Mouse (Mus musculus): ENCODE measurements around the gene Zc3h7b. TPM values are rescaled to one million over a fixed set of nuclear protein-coding genes. Genes with fewer than 3 reads are reported as not detected.
A peak's percentile ranks its signal among the peaks of the same experiment; 100 is the strongest.

Gene Zc3h7b
- polyA plus RNA-seq, 1 experiment from 2014 or later: 49.9 TPM

DNA sequence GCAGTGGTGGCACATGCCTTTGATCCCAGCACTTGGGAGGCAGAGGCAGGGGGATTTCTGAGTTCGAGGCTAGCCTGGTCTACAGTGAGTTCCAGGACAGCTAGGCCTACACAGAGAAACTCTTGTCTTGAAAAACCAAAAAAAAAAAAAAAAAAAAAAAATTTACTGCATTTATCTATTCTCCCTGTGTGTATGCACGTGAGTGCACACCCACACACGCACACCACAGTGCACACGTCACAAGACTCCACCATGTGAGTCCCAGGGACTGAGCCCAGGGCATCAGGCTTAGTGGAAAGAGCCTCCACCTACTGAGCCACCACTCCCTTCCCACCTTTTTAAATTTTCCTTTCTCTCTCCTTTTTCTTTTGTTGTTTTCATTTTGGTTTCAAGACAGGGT lies 85.7 kb downstream of the Zc3h7b start:
- no peaks in the 10 kb centered on the region for H3K27me3 ChIP-seq (replicated peaks; ENCODE audit: control insufficient read depth, insufficient read depth, low read length)
- no peak for DNase-seq (ENCODE audit: low spot score)
- H3K9ac ChIP-seq (ENCODE audit: low read length): no peak overlapping the region
- no peak for ATAC-seq
- peaks cover 23% of the 10 kb centered on the region for H3K36me3 ChIP-seq (ENCODE audit: control insufficient read depth, insufficient read depth, low read length)
- no peaks in the 10 kb centered on the region for H3K4me1 ChIP-seq (ENCODE audit: control insufficient read depth, insufficient read depth, low read length)
- H3K27ac ChIP-seq (ENCODE audit: low read depth, low read length): no peak overlapping the region
- WGBS: 95% methylated on average over 4 of the region's 4 CpGs
- H3K9me3 ChIP-seq (replicated peaks; ENCODE audit: control insufficient read depth, low read length): no peaks in the 10 kb centered on the region
- H3K4me2 ChIP-seq (ENCODE audit: low read length): no peak overlapping the region
- no peak overlapping the region for H3K4me3 ChIP-seq (ENCODE audit: low read depth, low read length)

DNA sequence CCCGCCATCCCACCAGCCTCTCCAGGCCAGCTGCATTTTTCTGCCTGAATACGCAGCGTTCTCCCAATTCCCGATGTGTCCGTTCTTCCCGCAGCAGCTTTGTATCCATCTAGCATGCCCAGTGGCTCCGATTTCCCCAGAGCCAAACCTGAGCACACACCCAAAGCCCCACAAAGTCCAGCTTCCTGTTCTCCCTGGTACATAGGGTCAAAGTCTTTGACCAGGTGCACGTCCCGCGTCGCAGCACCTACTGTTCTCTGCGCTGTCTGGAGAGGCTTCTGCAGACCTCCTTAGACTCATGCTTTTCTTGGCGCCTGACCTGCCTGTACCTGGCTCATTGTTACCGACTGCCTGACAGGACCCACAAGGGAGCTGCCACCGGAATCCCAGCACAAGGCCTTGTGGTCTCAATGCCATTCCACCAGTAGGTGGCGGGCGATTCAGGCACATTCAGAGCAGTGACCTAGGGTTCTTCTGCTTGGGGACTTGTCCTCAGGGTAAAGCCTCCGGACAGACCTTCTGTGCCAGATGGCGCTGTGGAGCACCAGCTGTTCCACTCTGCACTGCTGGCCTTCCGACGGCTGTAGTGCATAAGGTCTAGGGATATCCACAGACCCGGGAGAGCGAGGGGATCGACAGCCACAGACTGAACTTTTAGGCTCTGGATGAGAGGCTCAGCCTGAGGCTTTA lies 86.4 kb downstream of the Zc3h7b start:
- H3K9ac ChIP-seq (ENCODE audit: low read length): no peak overlapping the region

DNA sequence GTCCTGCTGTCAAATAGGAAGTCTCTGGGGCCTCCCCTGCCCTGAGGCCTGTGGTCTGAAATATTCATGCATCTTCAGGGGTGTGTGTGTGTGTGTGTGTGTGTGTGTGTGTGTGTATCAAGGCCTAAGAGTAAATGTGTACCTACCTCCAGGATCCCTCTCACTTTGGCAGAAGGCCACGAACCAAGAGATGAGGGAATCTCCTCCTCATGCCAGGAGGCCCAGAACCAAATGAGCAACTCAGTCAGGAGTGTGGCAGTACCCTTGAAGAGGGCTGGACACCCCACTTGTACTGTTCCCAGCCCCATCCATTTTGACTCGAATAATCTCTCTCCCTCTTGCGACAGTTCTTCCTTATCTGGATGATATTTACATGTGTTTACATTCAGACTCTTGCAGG lies 87.4 kb downstream of the Zc3h7b start:
- Histone ChIP-seq H3K4me2 (ENCODE audit: low read length) (no peak overlapping the region), H3K27ac (ENCODE audit: low read depth, low read length) (no peak overlapping the region), H3K9ac (ENCODE audit: low read length) (no peak overlapping the region), H3K4me3 (ENCODE audit: low read depth, low read length) (no peak overlapping the region), H3K36me3 (ENCODE audit: control insufficient read depth, insufficient read depth, low read length) (peaks cover 11% of the 10 kb centered on the region), H3K27me3 (replicated peaks; ENCODE audit: control insufficient read depth, insufficient read depth, low read length) (no peaks in the 10 kb centered on the region), H3K4me1 (ENCODE audit: control insufficient read depth, insufficient read depth, low read length) (no peaks in the 10 kb centered on the region), H3K9me3 (replicated peaks; ENCODE audit: control insufficient read depth, low read length) (no peaks in the 10 kb centered on the region)
- DNase-seq (ENCODE audit: low spot score) (no peak), ATAC-seq (no peak)
- 87% methylated on average over 3 of the region's 3 CpGs for WGBS

More for the DNA sequence above, 86.4 kb downstream of the Zc3h7b start:
- no peaks in the 10 kb centered on the region for H3K9me3 ChIP-seq (replicated peaks; ENCODE audit: control insufficient read depth, low read length)
- 0 out of 2 replicates have a peak overlapping the region, but pooled peaks have one; percentile 21 for H3K27ac ChIP-seq (ENCODE audit: low read depth, low read length)
- H3K36me3 ChIP-seq (ENCODE audit: control insufficient read depth, insufficient read depth, low read length): peaks cover 17% of the 10 kb centered on the region
- no peaks in the 10 kb centered on the region for H3K27me3 ChIP-seq (replicated peaks; ENCODE audit: control insufficient read depth, insufficient read depth, low read length)
- no peak overlapping the region for H3K4me3 ChIP-seq (ENCODE audit: low read depth, low read length)
- DNase-seq (ENCODE audit: low spot score) (peak; percentile 93), ATAC-seq (peak; percentile 88)
- H3K4me1 ChIP-seq (ENCODE audit: control insufficient read depth, insufficient read depth, low read length): no peaks in the 10 kb centered on the region
- H3K4me2 ChIP-seq (ENCODE audit: low read length): 0 out of 2 replicates have a peak overlapping the region, but pooled peaks have one; percentile 14
- WGBS: 19% methylated on average over 24 of the region's 24 CpGs

DNA sequence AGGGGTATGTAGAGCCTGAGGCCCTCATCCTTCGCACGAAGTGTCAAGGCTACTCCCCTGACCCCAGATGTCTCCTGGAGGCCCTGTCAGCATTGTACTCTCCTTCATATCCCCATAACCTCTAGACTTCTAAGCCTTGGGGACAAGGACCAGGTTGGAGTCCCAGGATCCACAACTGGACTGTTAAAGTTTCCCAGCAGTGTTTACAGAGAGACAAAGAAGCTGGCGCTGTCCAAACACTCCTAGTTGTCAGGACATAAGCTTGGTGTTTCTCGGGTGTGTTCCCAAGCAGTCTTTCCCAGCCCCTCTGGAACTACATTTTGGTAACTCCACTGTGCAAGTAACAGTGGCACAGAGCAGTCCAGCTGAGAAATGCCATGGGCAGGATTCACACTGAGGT lies 88.6 kb downstream of the Zc3h7b start:
- no peak overlapping the region for H3K4me3 ChIP-seq (ENCODE audit: low read depth, low read length)
- ATAC-seq (no peak), DNase-seq (ENCODE audit: low spot score) (no peak)
- H3K27me3 ChIP-seq (replicated peaks; ENCODE audit: control insufficient read depth, insufficient read depth, low read length): no peaks in the 10 kb centered on the region
- H3K36me3 ChIP-seq (ENCODE audit: control insufficient read depth, insufficient read depth, low read length): peaks cover 3% of the 10 kb centered on the region; the same call in 1 of the 2 replicates
- no peak overlapping the region for H3K27ac ChIP-seq (ENCODE audit: low read depth, low read length)
- 85% methylated on average over 4 of the region's 4 CpGs for WGBS
- H3K9me3 ChIP-seq (replicated peaks; ENCODE audit: control insufficient read depth, low read length): no peaks in the 10 kb centered on the region
- no peak overlapping the region for H3K4me2 ChIP-seq (ENCODE audit: low read length)
- H3K4me1 ChIP-seq (ENCODE audit: control insufficient read depth, insufficient read depth, low read length): no peaks in the 10 kb centered on the region
- no peak overlapping the region for H3K9ac ChIP-seq (ENCODE audit: low read length)

DNA sequence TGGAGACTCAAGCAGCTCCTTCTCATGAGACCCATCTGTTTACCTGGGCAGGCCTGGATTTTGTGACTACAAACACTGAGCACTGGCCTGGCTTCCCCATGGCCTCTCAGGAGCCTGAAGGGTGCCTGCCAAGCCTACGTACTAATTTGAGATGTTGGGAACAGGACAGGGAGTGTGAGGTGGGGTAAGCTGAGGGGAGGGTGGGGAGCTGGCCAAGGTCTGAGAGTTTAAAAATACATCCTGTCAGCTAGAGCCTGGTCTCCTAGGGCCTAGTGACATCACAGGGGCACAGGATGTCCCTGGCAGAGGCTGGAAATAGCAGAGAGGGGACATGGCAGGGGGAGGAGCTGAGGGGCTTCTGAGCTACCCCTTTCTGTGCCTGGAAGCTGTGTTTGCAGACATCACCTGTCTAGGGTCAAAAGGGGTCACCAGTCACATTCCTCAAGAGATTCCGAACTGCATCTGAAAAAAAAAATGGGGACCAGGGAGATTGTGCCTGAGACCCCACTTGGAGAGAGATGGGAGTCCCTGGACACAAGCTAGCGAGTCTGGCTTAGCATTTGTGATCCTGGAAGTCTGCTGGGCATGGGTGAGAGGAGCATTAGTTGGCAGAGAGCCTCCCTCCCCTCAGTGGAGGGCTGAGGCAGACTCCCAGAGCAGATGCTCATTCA lies 89.4 kb downstream of the Zc3h7b start:
- no peaks in the 10 kb centered on the region for H3K27me3 ChIP-seq (replicated peaks; ENCODE audit: control insufficient read depth, insufficient read depth, low read length)
- no peak overlapping the region for H3K9ac ChIP-seq (ENCODE audit: low read length)
- H3K36me3 ChIP-seq (ENCODE audit: control insufficient read depth, insufficient read depth, low read length): no peaks in the 10 kb centered on the region
- no peaks in the 10 kb centered on the region for H3K4me1 ChIP-seq (ENCODE audit: control insufficient read depth, insufficient read depth, low read length)
- no peak overlapping the region for H3K4me3 ChIP-seq (ENCODE audit: low read depth, low read length)
- 69% methylated on average over 3 of the region's 3 CpGs for WGBS
- no peak overlapping the region for H3K27ac ChIP-seq (ENCODE audit: low read depth, low read length)
- H3K9me3 ChIP-seq (replicated peaks; ENCODE audit: control insufficient read depth, low read length): no peaks in the 10 kb centered on the region
- ATAC-seq: no peak
- H3K4me2 ChIP-seq (ENCODE audit: low read length): no peak overlapping the region
- no peak for DNase-seq (ENCODE audit: low spot score)

DNA sequence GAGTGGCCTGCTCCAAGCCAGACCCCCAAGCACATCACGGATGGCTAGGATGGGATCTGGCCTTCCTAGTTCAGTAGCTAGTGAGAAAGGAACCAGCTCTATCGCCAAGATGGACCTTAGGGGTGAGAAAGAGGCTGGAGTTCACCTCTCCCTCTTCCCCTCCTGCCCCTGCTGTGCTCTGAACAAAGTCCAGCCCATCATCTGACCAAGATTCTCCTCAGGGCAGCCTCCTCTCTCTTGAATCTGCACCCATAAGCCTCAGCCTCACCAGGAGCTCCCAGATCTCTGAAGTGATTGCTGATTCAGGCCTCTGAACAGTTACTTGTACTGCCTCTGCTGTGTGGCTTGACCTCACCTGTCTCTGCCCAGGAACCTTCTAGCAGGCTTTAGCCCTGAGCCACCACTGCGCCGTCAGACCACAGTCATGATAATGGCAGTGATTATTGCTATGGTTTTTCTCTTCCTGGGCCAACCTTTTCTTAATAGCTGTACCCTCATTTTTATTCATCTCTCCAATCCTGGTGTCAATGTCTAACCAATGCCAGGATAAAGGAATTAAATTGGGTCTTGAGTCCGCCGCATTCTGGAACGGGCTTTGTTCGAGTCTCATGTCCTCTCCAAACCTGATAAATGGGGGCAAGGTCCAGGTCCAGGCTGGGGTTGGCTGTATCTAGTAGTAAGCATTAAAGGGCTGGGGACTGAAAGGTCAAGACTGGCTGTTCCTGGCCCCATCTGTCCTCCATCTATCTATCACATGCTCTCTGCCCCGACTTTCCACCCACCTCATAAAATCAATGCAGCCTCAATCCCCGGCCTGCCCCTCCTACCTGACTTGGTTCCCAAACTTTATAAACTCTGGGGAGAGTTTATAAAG lies 90.4 kb downstream of the Zc3h7b start:
- H3K9me3 ChIP-seq (replicated peaks; ENCODE audit: control insufficient read depth, low read length): no peaks in the 10 kb centered on the region
- H3K27ac ChIP-seq (ENCODE audit: low read depth, low read length): no peak overlapping the region
- no peak overlapping the region for H3K4me3 ChIP-seq (ENCODE audit: low read depth, low read length)
- WGBS: 82% methylated on average over 10 of the region's 10 CpGs
- H3K9ac ChIP-seq (ENCODE audit: low read length): no peak overlapping the region
- ATAC-seq (no peak), DNase-seq (ENCODE audit: low spot score) (no peak)
- H3K4me1 ChIP-seq (ENCODE audit: control insufficient read depth, insufficient read depth, low read length): peaks cover 4% of the 10 kb centered on the region; the same call in 1 of the 2 replicates
- no peaks in the 10 kb centered on the region for H3K36me3 ChIP-seq (ENCODE audit: control insufficient read depth, insufficient read depth, low read length)
- no peak overlapping the region for H3K4me2 ChIP-seq (ENCODE audit: low read length)
- H3K27me3 ChIP-seq (replicated peaks; ENCODE audit: control insufficient read depth, insufficient read depth, low read length): no peaks in the 10 kb centered on the region

DNA sequence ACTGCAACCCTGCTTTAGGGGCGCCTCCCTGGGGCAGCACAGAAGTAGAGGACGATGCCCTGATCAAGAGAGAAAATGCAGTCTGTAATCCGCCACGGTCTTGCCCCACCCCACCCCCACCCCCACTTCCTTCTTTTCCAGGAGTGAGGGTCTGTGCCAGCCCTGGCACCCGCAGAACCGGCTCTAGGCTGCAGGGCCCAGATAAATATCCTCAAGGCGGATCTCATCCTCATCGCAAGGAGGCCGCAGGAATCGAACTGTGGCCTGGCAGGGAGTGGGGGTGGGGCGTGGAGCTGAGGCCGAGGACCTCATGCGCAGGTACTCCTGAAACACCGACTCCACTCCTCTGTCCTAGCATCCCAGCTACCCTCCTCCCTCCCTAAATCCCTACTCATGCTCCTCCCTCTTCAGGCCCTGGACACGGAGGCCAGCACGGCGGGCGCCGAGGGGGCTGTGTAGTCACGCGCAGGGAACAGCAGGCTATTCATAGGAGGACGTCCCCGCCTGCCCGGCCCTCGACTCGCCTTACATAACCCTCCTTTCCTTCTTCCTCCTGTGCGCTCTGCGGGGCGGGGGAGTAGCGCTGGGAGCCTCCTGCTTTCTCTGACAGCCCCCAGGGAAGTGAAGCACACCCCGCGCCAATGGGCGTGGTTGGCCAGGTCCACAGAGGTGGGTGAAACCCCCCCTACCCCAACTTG lies 91.4 kb downstream of the Zc3h7b start:
- Histone ChIP-seq H3K4me2 (ENCODE audit: low read length) (peak overlapping the region; percentile 41), H3K36me3 (ENCODE audit: control insufficient read depth, insufficient read depth, low read length) (no peaks in the 10 kb centered on the region), H3K9ac (ENCODE audit: low read length) (peak overlapping the region; percentile 43; the same call in 1 of the 2 replicates), H3K27me3 (replicated peaks; ENCODE audit: control insufficient read depth, insufficient read depth, low read length) (no peaks in the 10 kb centered on the region), H3K9me3 (replicated peaks; ENCODE audit: control insufficient read depth, low read length) (no peaks in the 10 kb centered on the region), H3K27ac (ENCODE audit: low read depth, low read length) (no peak overlapping the region), H3K4me3 (ENCODE audit: low read depth, low read length) (peak overlapping the region; percentile 19), H3K4me1 (ENCODE audit: control insufficient read depth, insufficient read depth, low read length) (peaks cover 4% of the 10 kb centered on the region; the same call in 1 of the 2 replicates)
- DNase-seq (ENCODE audit: low spot score) (peak; percentile 57), ATAC-seq (peak; percentile 56)
- under 1% methylated on average over 23 of the region's 33 CpGs for WGBS
